Mouse (Mus musculus) limb, embryonic 15.5 days (tissue): ENCODE results near the gene Notch4. TPM values are rescaled to one million over a fixed set of nuclear protein-coding genes. Genes with fewer than 3 reads are reported as not detected.

Experiments used
- ATAC-seq: fragments of 200-750 bp; cut with Nextera tagmentation; 2 replicates; pipeline ENCODE4 v1.8.0; 2017; ENCODE audit warnings: low read depth, moderate TSS enrichment; ENCODE audit not compliant: insufficient number of reproducible peaks, low FRiP score, low TSS enrichment
- H3K27ac ChIP-seq: fragments of 300-500 bp; sonication (generic); 2 replicates; pipeline ENCODE4 v1.5.1; 2015; ENCODE audit warnings: moderate library complexity, mild to moderate bottlenecking, inconsistent platforms
- H3K27me3 ChIP-seq: fragments of 300-500 bp; sonication (generic); 2 replicates; pipeline ENCODE4 v1.6.1; 2015; ENCODE audit warnings: inconsistent platforms
- H3K36me3 ChIP-seq: fragments of 300-500 bp; sonication (generic); 2 replicates; pipeline ENCODE4 v1.6.1; 2015; ENCODE audit warnings: inconsistent platforms
- H3K4me1 ChIP-seq: fragments of 300-500 bp; sonication (generic); 2 replicates; pipeline ENCODE4 v1.6.1; 2015; ENCODE audit warnings: inconsistent platforms
- H3K4me2 ChIP-seq: fragments of 300-500 bp; sonication (generic); 2 replicates; pipeline ENCODE4 v1.6.1; 2015; ENCODE audit warnings: mild to moderate bottlenecking, inconsistent platforms
- H3K4me3 ChIP-seq: fragments of 300-500 bp; sonication (generic); 2 replicates; pipeline ENCODE4 v1.5.1; 2015; ENCODE audit warnings: mild to moderate bottlenecking, inconsistent platforms
- H3K9ac ChIP-seq: fragments of 300-500 bp; sonication (generic); 2 replicates; pipeline ENCODE4 v1.6.1; 2015; ENCODE audit warnings: inconsistent platforms
- H3K9me3 ChIP-seq: fragments of 300-500 bp; sonication (generic); 2 replicates; pipeline ENCODE4 v1.6.1; 2016; ENCODE audit warnings: inconsistent platforms
- WGBS: fragments of 180-500 bp; shearing (Covaris S2); methylation state at CpG from one replicate; pipeline ENCODE4 v1.1.7; 2015; 5-methylcytosine and 5-hydroxymethylcytosine counted together
- polyA plus RNA-seq: library from polyadenylated mRNA; unstranded; fragments of >200 nt; fragmentation: Nextera tagmentation; extraction: Ambion mirVana; gene quantifications from 2 replicates; pipeline ENCODE4 v1.2.1, GENCODE M21; 2015

The Notch4 gene
- polyA plus RNA-seq, 1 experiment from 2014 or later, result 3.4 TPM

GRCm38 (mm10) chr17:34571875-34572274 lies 7.8 kb downstream of the Notch4 start:
- no peak overlapping the region for H3K27ac ChIP-seq
- 18% methylated on average over 5 of the region's 5 CpGs for WGBS
- no peak overlapping the region for H3K4me2 ChIP-seq
- peaks cover 6% of the 10 kb centered on the region; the same call in 1 of the 2 replicates for H3K4me1 ChIP-seq
- no peaks in the 10 kb centered on the region for H3K36me3 ChIP-seq
- no peak overlapping the region for H3K9ac ChIP-seq
- 0 out of 2 replicates have a peak, but pooled peaks cover 14% of the 10 kb centered on the region for H3K27me3 ChIP-seq
- ATAC-seq, result no peak
- H3K4me3 ChIP-seq, result no peak overlapping the region
- no peaks in the 10 kb centered on the region for H3K9me3 ChIP-seq

- 13% methylated on average over 15 of the region's 15 CpGs for WGBS
- H3K27ac ChIP-seq, result no peak overlapping the region
- no peaks in the 10 kb centered on the region for H3K9me3 ChIP-seq
- no peak for ATAC-seq
- H3K4me1 ChIP-seq, result peaks cover 6% of the 10 kb centered on the region; the same call in 1 of the 2 replicates
- H3K9ac ChIP-seq, result no peak overlapping the region
- no peaks in the 10 kb centered on the region for H3K36me3 ChIP-seq
- H3K4me2 ChIP-seq, result no peak overlapping the region
- no peak overlapping the region for H3K4me3 ChIP-seq
- H3K27me3 ChIP-seq, result 0 out of 2 replicates have a peak, but pooled peaks cover 9% of the 10 kb centered on the region
These were observed 8.3 kb downstream of the Notch4 start for GRCm38 (mm10) chr17:34572361-34572760.

GRCm38 (mm10) chr17:34576577-34576976 lies 12.5 kb downstream of the Notch4 start:
- no peak for ATAC-seq
- Histone ChIP-seq H3K27me3 (no peaks in the 10 kb centered on the region), H3K4me2 (no peak overlapping the region), H3K4me1 (peaks cover 6% of the 10 kb centered on the region; the same call in 1 of the 2 replicates), H3K4me3 (no peak overlapping the region), H3K27ac (0 out of 2 replicates have a peak overlapping the region, but pooled peaks have one; percentile 0), H3K9ac (no peak overlapping the region), H3K36me3 (no peaks in the 10 kb centered on the region), H3K9me3 (no peaks in the 10 kb centered on the region)
- WGBS, result 46% methylated on average over 5 of the region's 5 CpGs

- no peak overlapping the region for H3K4me3 ChIP-seq
- no peak overlapping the region for H3K9ac ChIP-seq
- no peaks in the 10 kb centered on the region for H3K9me3 ChIP-seq
- no peak overlapping the region for H3K4me2 ChIP-seq
- WGBS, result 89% methylated on average over 3 of the region's 3 CpGs
- no peak for ATAC-seq
- H3K27ac ChIP-seq, result no peak overlapping the region
- no peaks in the 10 kb centered on the region for H3K36me3 ChIP-seq
- peaks cover 6% of the 10 kb centered on the region; the same call in 1 of the 2 replicates for H3K4me1 ChIP-seq
- H3K27me3 ChIP-seq, result no peaks in the 10 kb centered on the region
These were observed 14.0 kb downstream of the Notch4 start for GRCm38 (mm10) chr17:34578070-34578469.

GRCm38 (mm10) chr17:34582528-34582927 lies 18.5 kb downstream of the Notch4 start:
- Histone ChIP-seq H3K36me3 (no peaks in the 10 kb centered on the region), H3K4me3 (no peak overlapping the region), H3K27me3 (no peaks in the 10 kb centered on the region), H3K4me1 (peaks cover 15% of the 10 kb centered on the region), H3K9ac (no peak overlapping the region), H3K4me2 (no peak overlapping the region), H3K9me3 (no peaks in the 10 kb centered on the region), H3K27ac (no peak overlapping the region)
- ATAC-seq, result no peak
- WGBS, result 80% methylated on average over 12 of the region's 12 CpGs

- no peak overlapping the region for H3K4me3 ChIP-seq
- ATAC-seq, result no peak
- H3K4me2 ChIP-seq, result no peak overlapping the region
- no peaks in the 10 kb centered on the region for H3K27me3 ChIP-seq
- H3K27ac ChIP-seq, result no peak overlapping the region
- peaks cover 21% of the 10 kb centered on the region for H3K4me1 ChIP-seq
- no peak overlapping the region for H3K9ac ChIP-seq
- WGBS, result 59% methylated on average over 7 of the region's 7 CpGs
- H3K9me3 ChIP-seq, result no peaks in the 10 kb centered on the region
- no peaks in the 10 kb centered on the region for H3K36me3 ChIP-seq
These were observed 19.3 kb downstream of the Notch4 start for GRCm38 (mm10) chr17:34583397-34583796.

GRCm38 (mm10) chr17:34583819-34584218 lies 19.8 kb downstream of the Notch4 start:
- H3K4me1 ChIP-seq, result peaks cover 25% of the 10 kb centered on the region
- no peaks in the 10 kb centered on the region for H3K9me3 ChIP-seq
- WGBS, result 93% methylated on average over 8 of the region's 8 CpGs
- no peaks in the 10 kb centered on the region for H3K36me3 ChIP-seq
- H3K4me2 ChIP-seq, result no peak overlapping the region
- no peak overlapping the region for H3K4me3 ChIP-seq
- no peak overlapping the region for H3K27ac ChIP-seq
- H3K9ac ChIP-seq, result no peak overlapping the region
- no peak for ATAC-seq
- no peaks in the 10 kb centered on the region for H3K27me3 ChIP-seq

GRCm38 (mm10) chr17:34585121-34585520 lies 21.1 kb downstream of the Notch4 start:
- Histone ChIP-seq H3K9me3 (no peaks in the 10 kb centered on the region), H3K36me3 (no peaks in the 10 kb centered on the region), H3K4me1 (peaks cover 38% of the 10 kb centered on the region), H3K27me3 (no peaks in the 10 kb centered on the region), H3K4me2 (no peak overlapping the region), H3K4me3 (no peak overlapping the region), H3K27ac (no peak overlapping the region), H3K9ac (no peak overlapping the region)
- 87% methylated on average over 8 of the region's 8 CpGs for WGBS
- no peak for ATAC-seq

- Histone ChIP-seq H3K9me3 (no peaks in the 10 kb centered on the region), H3K27me3 (no peaks in the 10 kb centered on the region), H3K4me2 (peak overlapping the region; percentile 93), H3K27ac (peak overlapping the region; percentile 98), H3K9ac (peak overlapping the region; percentile 71), H3K36me3 (no peaks in the 10 kb centered on the region), H3K4me1 (peaks cover 47% of the 10 kb centered on the region), H3K4me3 (peak overlapping the region; percentile 86)
- 27% methylated on average over 32 of the region's 32 CpGs for WGBS
- ATAC-seq, result no peak
These were observed 22.1 kb downstream of the Notch4 start for GRCm38 (mm10) chr17:34585877-34586771.

- Histone ChIP-seq H3K27ac (peak overlapping the region; percentile 98), H3K4me2 (peak overlapping the region; percentile 93), H3K9ac (peak overlapping the region; percentile 71), H3K4me3 (peak overlapping the region; percentile 86), H3K27me3 (no peaks in the 10 kb centered on the region), H3K9me3 (no peaks in the 10 kb centered on the region), H3K4me1 (peaks cover 53% of the 10 kb centered on the region), H3K36me3 (no peaks in the 10 kb centered on the region)
- under 1% methylated on average over 38 of the region's 38 CpGs for WGBS
- ATAC-seq, result peak; percentile 83
These were observed 22.8 kb downstream of the Notch4 start for GRCm38 (mm10) chr17:34586796-34587422.

GRCm38 (mm10) chr17:34587423-34587811 lies 23.3 kb downstream of the Notch4 start:
- peak overlapping the region; percentile 94 for H3K9ac ChIP-seq
- H3K27ac ChIP-seq, result peak overlapping the region; percentile 98
- H3K36me3 ChIP-seq, result no peaks in the 10 kb centered on the region
- ATAC-seq, result peak; percentile 84
- peaks cover 53% of the 10 kb centered on the region for H3K4me1 ChIP-seq
- under 1% methylated on average over 46 of the region's 50 CpGs for WGBS
- H3K4me2 ChIP-seq, result peak overlapping the region; percentile 93
- H3K4me3 ChIP-seq, result peak overlapping the region; percentile 86
- no peaks in the 10 kb centered on the region for H3K27me3 ChIP-seq
- H3K9me3 ChIP-seq, result no peaks in the 10 kb centered on the region

GRCm38 (mm10) chr17:34587814-34588213 lies 23.7 kb downstream of the Notch4 start:
- WGBS, result 5% methylated on average over 19 of the region's 19 CpGs

More at GRCm38 (mm10) chr17:34587814-34588213, 23.7 kb downstream of the Notch4 start:
- Histone ChIP-seq H3K9ac (peak overlapping the region; percentile 94), H3K4me2 (peak overlapping the region; percentile 93), H3K4me3 (peak overlapping the region; percentile 86), H3K9me3 (no peaks in the 10 kb centered on the region), H3K4me1 (peaks cover 53% of the 10 kb centered on the region), H3K27ac (peak overlapping the region; percentile 98), H3K27me3 (no peaks in the 10 kb centered on the region), H3K36me3 (no peaks in the 10 kb centered on the region)
- ATAC-seq, result no peak
